Mouse (Mus musculus): ENCODE data around the gene Dusp22. TPM values are rescaled to one million over a fixed set of nuclear protein-coding genes. Genes with fewer than 3 reads are reported as not detected.

Dusp22 gene
- polyA plus RNA-seq, 1 experiment from 2014 or later, result 34.9 TPM

GRCm38 (mm10) chr13:30665261-30665660, 5.5 kb downstream of the Dusp22 start:
- WGBS, result 92% methylated on average over 8 of the region's 8 CpGs
- no peak overlapping the region for H3K9ac ChIP-seq
- H3K27ac ChIP-seq, result no peak overlapping the region
- DNase-seq (ENCODE audit: low spot score) (no peak), ATAC-seq (ENCODE audit: low FRiP score) (no peak)
- no peaks in the 10 kb centered on the region for H3K9me3 ChIP-seq (ENCODE audit: control insufficient read depth, low read length)
- no peak overlapping the region for H3K4me2 ChIP-seq (replicated peaks)
- no peak overlapping the region for H3K4me3 ChIP-seq (replicated peaks; ENCODE audit: low read length)
- no peaks in the 10 kb centered on the region for H3K27me3 ChIP-seq (ENCODE audit: control insufficient read depth, insufficient read depth, low read length)
- H3K4me1 ChIP-seq (replicated peaks; ENCODE audit: control insufficient read depth, insufficient read depth, low read length), result peaks cover 16% of the 10 kb centered on the region; the same call in 1 of the 2 replicates
- H3K36me3 ChIP-seq (replicated peaks; ENCODE audit: control insufficient read depth, insufficient read depth), result no peaks in the 10 kb centered on the region

- H3K27ac ChIP-seq, result no peak overlapping the region
- H3K4me2 ChIP-seq (replicated peaks), result no peak overlapping the region
- no peak overlapping the region for H3K4me3 ChIP-seq (replicated peaks; ENCODE audit: low read length)
- H3K9me3 ChIP-seq (ENCODE audit: control insufficient read depth, low read length), result no peaks in the 10 kb centered on the region
- WGBS, result 90% methylated on average over 10 of the region's 10 CpGs
- DNase-seq (ENCODE audit: low spot score) (no peak), ATAC-seq (ENCODE audit: low FRiP score) (no peak)
- H3K9ac ChIP-seq, result no peak overlapping the region
- H3K4me1 ChIP-seq (replicated peaks; ENCODE audit: control insufficient read depth, insufficient read depth, low read length), result peaks cover 4% of the 10 kb centered on the region; the same call in 1 of the 2 replicates
- no peaks in the 10 kb centered on the region; the same call in 1 of the 2 replicates for H3K36me3 ChIP-seq (replicated peaks; ENCODE audit: control insufficient read depth, insufficient read depth)
- no peaks in the 10 kb centered on the region for H3K27me3 ChIP-seq (ENCODE audit: control insufficient read depth, insufficient read depth, low read length)
Measured at GRCm38 (mm10) chr13:30666537-30666936, 6.7 kb downstream of the Dusp22 start.

GRCm38 (mm10) chr13:30668301-30668700, 8.5 kb downstream of the Dusp22 start:
- no peak overlapping the region for H3K9ac ChIP-seq
- no peak overlapping the region for H3K4me2 ChIP-seq (replicated peaks)
- H3K4me1 ChIP-seq (replicated peaks; ENCODE audit: control insufficient read depth, insufficient read depth, low read length), result no peaks in the 10 kb centered on the region
- H3K27ac ChIP-seq, result no peak overlapping the region
- DNase-seq (ENCODE audit: low spot score), result no peak
- no peak for ATAC-seq (ENCODE audit: low FRiP score)
- no peaks in the 10 kb centered on the region for H3K9me3 ChIP-seq (ENCODE audit: control insufficient read depth, low read length)
- no peaks in the 10 kb centered on the region for H3K27me3 ChIP-seq (ENCODE audit: control insufficient read depth, insufficient read depth, low read length)
- H3K36me3 ChIP-seq (replicated peaks; ENCODE audit: control insufficient read depth, insufficient read depth), result no peaks in the 10 kb centered on the region; the same call in 1 of the 2 replicates
- WGBS, result 89% methylated on average over 5 of the region's 5 CpGs
- H3K4me3 ChIP-seq (replicated peaks; ENCODE audit: low read length), result no peak overlapping the region

GRCm38 (mm10) chr13:30669277-30669676, 9.5 kb downstream of the Dusp22 start:
- H3K36me3 ChIP-seq (replicated peaks; ENCODE audit: control insufficient read depth, insufficient read depth), result no peaks in the 10 kb centered on the region; the same call in 1 of the 2 replicates
- no peak overlapping the region for H3K27ac ChIP-seq
- H3K27me3 ChIP-seq (ENCODE audit: control insufficient read depth, insufficient read depth, low read length), result no peaks in the 10 kb centered on the region
- no peak overlapping the region for H3K4me3 ChIP-seq (replicated peaks; ENCODE audit: low read length)
- no peak overlapping the region for H3K4me2 ChIP-seq (replicated peaks)
- WGBS, result 92% methylated on average over 3 of the region's 3 CpGs
- DNase-seq (ENCODE audit: low spot score) (no peak), ATAC-seq (ENCODE audit: low FRiP score) (no peak)
- no peaks in the 10 kb centered on the region for H3K9me3 ChIP-seq (ENCODE audit: control insufficient read depth, low read length)
- H3K4me1 ChIP-seq (replicated peaks; ENCODE audit: control insufficient read depth, insufficient read depth, low read length), result no peaks in the 10 kb centered on the region
- no peak overlapping the region for H3K9ac ChIP-seq

- Histone ChIP-seq H3K36me3 (replicated peaks; ENCODE audit: control insufficient read depth, insufficient read depth) (peaks cover 3% of the 10 kb centered on the region; the same call in 1 of the 2 replicates), H3K9me3 (ENCODE audit: control insufficient read depth, low read length) (no peaks in the 10 kb centered on the region), H3K4me1 (replicated peaks; ENCODE audit: control insufficient read depth, insufficient read depth, low read length) (no peaks in the 10 kb centered on the region), H3K27ac (no peak overlapping the region), H3K27me3 (ENCODE audit: control insufficient read depth, insufficient read depth, low read length) (no peaks in the 10 kb centered on the region), H3K4me3 (replicated peaks; ENCODE audit: low read length) (no peak overlapping the region), H3K4me2 (replicated peaks) (no peak overlapping the region), H3K9ac (no peak overlapping the region)
- no peak for ATAC-seq (ENCODE audit: low FRiP score)
- 89% methylated on average over 5 of the region's 5 CpGs for WGBS
- no peak for DNase-seq (ENCODE audit: low spot score)
Measured at GRCm38 (mm10) chr13:30673878-30674277, 14.1 kb downstream of the Dusp22 start.

GRCm38 (mm10) chr13:30678822-30679221, 19.0 kb downstream of the Dusp22 start:
- H3K27me3 ChIP-seq (ENCODE audit: control insufficient read depth, insufficient read depth, low read length), result no peaks in the 10 kb centered on the region
- WGBS, result 96% methylated on average over 5 of the region's 5 CpGs
- H3K4me2 ChIP-seq (replicated peaks), result no peak overlapping the region

GRCm38 (mm10) chr13:30681866-30682265, 22.1 kb downstream of the Dusp22 start:
- H3K27me3 ChIP-seq (ENCODE audit: control insufficient read depth, insufficient read depth, low read length), result no peaks in the 10 kb centered on the region
- H3K4me3 ChIP-seq (replicated peaks; ENCODE audit: low read length), result no peak overlapping the region
- WGBS, result 69% methylated on average over 4 of the region's 4 CpGs
- no peaks in the 10 kb centered on the region for H3K9me3 ChIP-seq (ENCODE audit: control insufficient read depth, low read length)
- H3K36me3 ChIP-seq (replicated peaks; ENCODE audit: control insufficient read depth, insufficient read depth), result no peaks in the 10 kb centered on the region
- no peak overlapping the region for H3K27ac ChIP-seq
- H3K4me2 ChIP-seq (replicated peaks), result no peak overlapping the region
- H3K4me1 ChIP-seq (replicated peaks; ENCODE audit: control insufficient read depth, insufficient read depth, low read length), result no peaks in the 10 kb centered on the region
- H3K9ac ChIP-seq, result no peak overlapping the region
- ATAC-seq (ENCODE audit: low FRiP score) (no peak), DNase-seq (ENCODE audit: low spot score) (no peak)

More at GRCm38 (mm10) chr13:30678822-30679221, 19.0 kb downstream of the Dusp22 start:
- Histone ChIP-seq H3K4me3 (replicated peaks; ENCODE audit: low read length) (no peak overlapping the region), H3K9me3 (ENCODE audit: control insufficient read depth, low read length) (no peaks in the 10 kb centered on the region), H3K27ac (no peak overlapping the region), H3K9ac (no peak overlapping the region), H3K36me3 (replicated peaks; ENCODE audit: control insufficient read depth, insufficient read depth) (0 out of 2 replicates have a peak, but pooled peaks cover 3% of the 10 kb centered on the region), H3K4me1 (replicated peaks; ENCODE audit: control insufficient read depth, insufficient read depth, low read length) (no peaks in the 10 kb centered on the region)
- no peak for ATAC-seq (ENCODE audit: low FRiP score)
- no peak for DNase-seq (ENCODE audit: low spot score)

- Histone ChIP-seq H3K4me3 (replicated peaks; ENCODE audit: low read length) (no peak overlapping the region), H3K36me3 (replicated peaks; ENCODE audit: control insufficient read depth, insufficient read depth) (no peaks in the 10 kb centered on the region), H3K4me2 (replicated peaks) (no peak overlapping the region), H3K9ac (no peak overlapping the region), H3K27me3 (ENCODE audit: control insufficient read depth, insufficient read depth, low read length) (no peaks in the 10 kb centered on the region), H3K4me1 (replicated peaks; ENCODE audit: control insufficient read depth, insufficient read depth, low read length) (no peaks in the 10 kb centered on the region), H3K27ac (no peak overlapping the region), H3K9me3 (ENCODE audit: control insufficient read depth, low read length) (no peaks in the 10 kb centered on the region)
- ATAC-seq (ENCODE audit: low FRiP score) (no peak), DNase-seq (ENCODE audit: low spot score) (no peak)
- 92% methylated on average over 3 of the region's 3 CpGs for WGBS
Measured at GRCm38 (mm10) chr13:30682328-30682727, 22.5 kb downstream of the Dusp22 start.

- Histone ChIP-seq H3K9ac (no peak overlapping the region), H3K27me3 (ENCODE audit: control insufficient read depth, insufficient read depth, low read length) (no peaks in the 10 kb centered on the region), H3K36me3 (replicated peaks; ENCODE audit: control insufficient read depth, insufficient read depth) (no peaks in the 10 kb centered on the region), H3K27ac (no peak overlapping the region), H3K4me1 (replicated peaks; ENCODE audit: control insufficient read depth, insufficient read depth, low read length) (no peaks in the 10 kb centered on the region), H3K9me3 (ENCODE audit: control insufficient read depth, low read length) (no peaks in the 10 kb centered on the region), H3K4me2 (replicated peaks) (no peak overlapping the region), H3K4me3 (replicated peaks; ENCODE audit: low read length) (no peak overlapping the region)
- 72% methylated on average over 6 of the region's 6 CpGs for WGBS
- DNase-seq (ENCODE audit: low spot score) (no peak), ATAC-seq (ENCODE audit: low FRiP score) (no peak)
Measured at GRCm38 (mm10) chr13:30684614-30685122, 24.9 kb downstream of the Dusp22 start.

- DNase-seq (ENCODE audit: low spot score), result no peak
- WGBS, result 75% methylated on average over 2 of the region's 2 CpGs
- Histone ChIP-seq H3K27ac (no peak overlapping the region), H3K4me1 (replicated peaks; ENCODE audit: control insufficient read depth, insufficient read depth, low read length) (no peaks in the 10 kb centered on the region), H3K4me3 (replicated peaks; ENCODE audit: low read length) (no peak overlapping the region), H3K9me3 (ENCODE audit: control insufficient read depth, low read length) (no peaks in the 10 kb centered on the region), H3K27me3 (ENCODE audit: control insufficient read depth, insufficient read depth, low read length) (no peaks in the 10 kb centered on the region), H3K4me2 (replicated peaks) (no peak overlapping the region), H3K36me3 (replicated peaks; ENCODE audit: control insufficient read depth, insufficient read depth) (no peaks in the 10 kb centered on the region), H3K9ac (no peak overlapping the region)
- no peak for ATAC-seq (ENCODE audit: low FRiP score)
Measured at GRCm38 (mm10) chr13:30685957-30686356, 26.2 kb downstream of the Dusp22 start.

Measured in hindbrain, embryonic 14.5 days (tissue).